Mouse (Mus musculus) cerebellum, postnatal 25 days (tissue): ENCODE results near the gene Robo1.

Experiments used
- DNase-seq, 2 experiments: peaks; one replicate each; pipeline ENCODE4 v3.0.0; 2021; ENCODE audit warnings: mixed read lengths in 2 of 2

Robo1 gene

GRCm38 (mm10) chr16:72959018-72959702 is 651.1 kb downstream of the Robo1 start:
- no peak for DNase-seq

- DNase-seq = no peak
These were observed 651.7 kb downstream of the Robo1 start for GRCm38 (mm10) chr16:72959823-72960222.

DNA sequence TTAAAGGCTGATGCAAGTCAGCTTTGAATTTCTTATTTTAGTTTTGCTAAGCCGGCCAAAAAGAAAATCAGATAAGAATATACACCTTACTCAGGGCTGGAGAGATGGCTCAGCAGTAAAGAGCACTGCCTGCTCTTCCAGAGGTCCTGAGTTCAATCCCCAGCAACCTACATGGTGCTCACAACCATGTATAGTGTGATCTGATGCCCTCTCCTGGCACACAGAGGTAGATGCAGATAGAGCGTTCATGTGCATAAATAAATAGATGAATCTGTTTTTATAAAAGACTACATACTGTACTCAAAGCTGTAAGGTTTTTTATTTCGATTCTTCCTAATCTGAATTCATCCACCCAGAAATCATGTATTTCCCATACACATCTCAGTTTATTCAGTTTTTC is 655.7 kb downstream of the Robo1 start:
- no peak for DNase-seq

DNA sequence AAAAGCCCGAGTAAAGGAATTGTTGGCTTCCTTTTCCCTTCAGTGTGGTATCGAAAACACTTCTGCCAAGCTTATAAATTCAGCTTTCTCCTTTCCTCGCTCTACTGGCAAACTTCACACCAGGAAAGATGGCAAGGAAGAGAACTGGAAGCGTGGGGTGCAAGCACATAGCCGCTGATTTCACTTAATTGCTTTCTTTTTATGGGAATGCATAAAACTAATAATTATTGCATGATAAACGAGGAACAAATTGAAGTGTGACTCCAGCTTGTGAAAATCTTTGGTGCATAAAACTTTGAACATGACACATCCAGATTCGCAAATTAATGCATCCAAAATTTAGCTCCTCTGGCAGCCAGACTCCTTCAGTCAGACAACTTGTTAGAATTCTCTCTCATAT is 659.4 kb downstream of the Robo1 start:
- no peak for DNase-seq

DNA sequence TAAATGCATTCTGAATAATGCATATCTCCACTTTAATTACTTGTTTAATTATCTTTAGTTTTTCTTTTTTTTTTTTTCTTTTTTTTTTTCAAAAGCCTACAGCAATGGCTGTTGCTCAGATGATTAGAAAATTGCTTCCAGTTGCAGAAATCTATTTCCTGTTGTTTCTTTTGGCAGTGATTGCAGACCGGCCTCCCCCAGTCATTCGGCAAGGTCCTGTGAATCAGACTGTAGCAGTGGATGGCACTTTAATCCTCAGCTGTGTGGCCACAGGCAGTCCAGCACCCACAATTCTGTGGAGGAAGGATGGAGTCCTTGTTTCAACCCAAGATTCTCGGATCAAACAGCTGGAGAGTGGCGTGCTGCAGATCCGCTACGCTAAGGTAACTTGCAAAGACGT is 661.9 kb downstream of the Robo1 start:
- no peak for DNase-seq

- DNase-seq = no peak
These were observed 665.6 kb downstream of the Robo1 start for GRCm38 (mm10) chr16:72973685-72974084.

GRCm38 (mm10) chr16:72974681-72975080 is 666.6 kb downstream of the Robo1 start:
- DNase-seq = no peak

DNA sequence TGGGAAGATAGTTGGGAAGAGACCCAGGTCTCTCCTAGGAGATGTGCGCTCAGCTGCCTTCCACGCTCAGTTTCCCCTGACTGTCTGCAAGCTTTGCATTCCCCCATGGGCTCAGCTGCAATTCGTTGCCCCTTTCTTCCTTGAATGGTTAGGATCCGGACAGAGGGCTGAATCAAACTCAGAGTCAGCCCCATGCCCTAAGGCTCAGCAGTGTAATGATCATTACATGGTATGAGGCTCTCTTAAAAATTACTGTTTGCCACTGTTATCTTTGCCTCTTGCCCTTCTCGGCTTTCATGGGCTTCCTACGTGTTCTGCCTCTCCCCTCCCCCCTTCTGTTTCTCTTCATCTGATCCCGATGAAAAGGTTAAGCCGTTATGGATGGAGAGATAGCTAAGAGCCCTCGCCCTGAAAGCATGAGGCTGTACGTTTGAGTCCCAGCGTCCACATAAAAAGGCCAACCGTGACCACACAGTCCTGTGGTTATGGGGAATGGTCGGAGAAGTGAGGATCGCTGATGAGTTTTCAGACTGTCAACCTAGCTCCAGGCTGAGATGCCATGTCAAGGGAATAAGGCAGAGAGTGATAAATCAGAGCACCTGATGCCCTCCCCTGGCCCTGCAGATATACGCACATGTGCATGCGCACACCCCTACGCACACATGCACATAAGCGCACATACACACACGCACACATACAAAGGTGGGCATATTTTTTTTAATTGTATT is 668.9 kb downstream of the Robo1 start:
- no peak for DNase-seq

DNA sequence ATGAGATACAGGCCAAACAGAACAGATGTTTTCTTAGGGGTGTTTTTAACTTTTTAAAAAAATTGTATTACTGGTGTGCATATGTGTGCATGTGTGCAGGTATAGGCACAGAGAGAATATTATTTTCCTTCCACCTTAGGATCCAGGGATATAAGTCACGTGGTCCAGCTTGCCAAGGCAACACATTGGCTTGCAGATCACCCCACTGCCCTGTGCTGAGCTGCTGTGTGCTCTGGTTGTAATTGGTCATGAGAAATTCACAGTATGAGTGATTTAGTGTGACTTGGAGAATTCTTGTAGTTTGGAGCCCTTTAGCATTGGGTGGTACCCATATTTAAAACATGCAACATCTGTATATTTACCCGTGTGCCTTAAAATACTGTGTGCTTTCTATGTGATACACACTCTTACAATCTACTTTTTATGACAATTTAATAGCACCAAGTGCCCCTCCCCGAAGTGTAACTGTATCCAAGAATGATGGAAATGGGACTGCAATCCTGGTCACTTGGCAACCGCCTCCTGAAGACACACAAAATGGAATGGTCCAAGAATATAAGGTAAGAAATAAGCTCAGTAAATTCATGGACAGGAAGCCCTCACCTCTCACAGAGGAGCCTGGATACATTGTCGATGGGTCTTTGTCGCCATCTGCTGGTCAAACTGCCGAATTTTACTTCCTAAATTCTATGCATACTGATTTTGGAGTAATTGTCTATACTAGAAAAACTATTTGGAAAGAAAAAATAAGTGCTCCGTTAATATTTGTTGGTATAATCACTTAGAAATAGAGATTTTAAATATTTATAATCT is 671.5 kb downstream of the Robo1 start:
- peak; percentile 75 to 83 for DNase-seq

DNA sequence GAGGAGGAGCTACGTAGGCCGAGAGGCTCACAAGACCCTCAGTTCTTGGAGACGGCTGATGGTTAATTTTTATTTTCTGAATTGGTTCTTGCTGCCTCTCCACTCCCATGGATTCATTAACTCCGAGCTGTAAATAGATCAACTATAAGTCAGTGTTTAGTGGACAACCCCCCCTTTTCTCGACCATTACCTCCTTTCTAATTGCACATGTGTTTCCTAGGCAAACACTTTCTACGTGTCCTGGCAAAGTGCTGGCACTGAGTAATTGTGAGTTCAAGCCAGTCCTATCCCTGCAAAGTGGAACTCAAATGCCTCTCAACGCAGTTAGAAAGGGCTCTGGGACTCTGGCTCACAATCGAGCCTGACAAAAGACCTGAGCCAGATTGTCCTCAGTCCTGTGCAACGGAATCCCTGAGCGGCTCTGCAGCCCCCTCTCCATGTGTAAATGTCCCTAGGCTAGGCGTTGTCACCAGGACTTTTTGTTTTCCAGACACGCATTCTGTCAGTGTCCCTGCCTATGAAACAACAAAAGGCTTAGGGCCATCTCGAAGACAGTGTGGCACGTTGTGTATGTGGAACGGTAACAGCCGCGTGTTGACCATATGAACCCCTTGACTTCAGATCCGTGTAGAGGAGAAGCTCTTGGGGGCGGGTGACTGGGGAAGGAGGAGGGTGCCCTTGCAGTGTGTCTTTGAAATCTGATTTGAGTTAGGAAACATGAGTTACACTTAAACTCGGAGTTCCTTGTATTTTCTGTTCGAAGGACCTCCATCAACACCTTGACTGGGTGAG is 682.5 kb downstream of the Robo1 start:
- DNase-seq = no peak

- no peak for DNase-seq
These were observed 685.1 kb downstream of the Robo1 start for GRCm38 (mm10) chr16:72993189-72993588.

DNA sequence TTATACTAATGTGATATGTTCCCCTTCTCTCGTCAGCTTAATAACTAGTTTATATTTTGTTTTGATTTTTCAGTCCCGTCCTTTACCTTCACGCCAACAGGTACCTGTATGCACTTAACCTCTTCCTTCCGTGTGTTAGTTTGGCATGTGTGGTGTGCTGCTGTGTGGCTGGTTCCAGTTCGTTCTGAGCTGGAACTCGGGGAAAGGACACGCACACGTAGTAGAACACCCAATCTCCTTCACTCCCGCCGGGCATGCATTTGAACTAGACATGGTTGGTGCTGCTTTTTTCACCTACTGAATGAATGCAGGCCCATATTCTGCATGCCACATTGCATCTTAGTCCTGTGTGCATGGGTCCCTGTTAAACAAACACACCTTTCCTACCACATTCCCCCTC is 685.5 kb downstream of the Robo1 start:
- no peak for DNase-seq

DNA sequence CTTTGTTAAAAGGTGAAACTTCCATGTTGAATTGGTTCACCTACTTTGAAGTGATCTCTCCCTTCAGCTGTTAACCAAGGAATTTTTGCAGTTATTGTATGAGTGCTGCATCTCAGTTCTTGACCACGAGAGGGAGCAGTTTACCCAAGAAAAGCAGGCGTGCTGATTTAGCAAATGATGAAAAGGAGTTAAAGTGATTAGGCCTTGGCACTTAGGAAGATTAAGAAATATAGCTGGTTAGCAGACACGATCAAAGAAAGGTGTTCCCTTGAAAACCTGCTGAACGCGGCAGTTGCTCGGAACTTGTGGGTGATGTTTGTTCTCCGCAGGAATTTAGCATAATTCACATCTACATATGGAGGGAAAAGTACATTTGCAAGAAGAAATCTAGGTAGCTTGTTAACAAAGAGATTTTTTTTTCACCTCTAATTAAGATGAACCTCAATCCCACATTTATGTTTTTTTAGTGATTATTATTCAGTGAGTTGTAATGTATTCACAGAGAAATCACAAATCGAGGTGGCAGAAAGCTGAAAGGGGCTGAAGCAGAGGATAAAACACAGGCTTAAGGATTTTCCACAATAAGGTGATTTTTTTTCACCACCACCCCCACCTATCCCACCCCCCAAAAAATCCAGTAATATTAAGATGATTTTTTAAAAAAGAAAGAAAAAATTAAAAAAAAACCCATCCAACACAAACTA is 687.3 kb downstream of the Robo1 start:
- peak; percentile 67 to 80 for DNase-seq

GRCm38 (mm10) chr16:72995955-72996535 is 687.9 kb downstream of the Robo1 start:
- no peak for DNase-seq

DNA sequence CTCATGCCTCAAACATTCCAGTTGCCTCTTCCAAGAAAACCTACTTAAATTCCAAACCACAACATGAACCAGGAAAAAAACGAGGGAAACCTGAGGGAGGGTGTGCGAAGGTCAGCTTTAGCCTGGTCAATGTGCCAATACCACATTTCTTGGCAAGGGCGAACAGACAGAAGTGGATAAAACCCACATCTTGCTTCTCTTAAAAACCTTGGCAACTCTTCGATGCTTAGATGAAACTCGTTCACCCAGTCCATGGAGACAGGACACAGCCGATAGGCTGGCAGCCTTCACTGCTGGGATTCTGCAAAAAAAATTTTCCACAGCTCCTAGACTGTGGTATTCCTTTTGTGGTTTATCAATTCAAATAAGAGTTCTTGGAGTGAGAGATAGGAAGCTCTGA is 690.6 kb downstream of the Robo1 start:
- DNase-seq = no peak

GRCm38 (mm10) chr16:73002685-73003084 is 694.6 kb downstream of the Robo1 start:
- DNase-seq = no peak

DNA sequence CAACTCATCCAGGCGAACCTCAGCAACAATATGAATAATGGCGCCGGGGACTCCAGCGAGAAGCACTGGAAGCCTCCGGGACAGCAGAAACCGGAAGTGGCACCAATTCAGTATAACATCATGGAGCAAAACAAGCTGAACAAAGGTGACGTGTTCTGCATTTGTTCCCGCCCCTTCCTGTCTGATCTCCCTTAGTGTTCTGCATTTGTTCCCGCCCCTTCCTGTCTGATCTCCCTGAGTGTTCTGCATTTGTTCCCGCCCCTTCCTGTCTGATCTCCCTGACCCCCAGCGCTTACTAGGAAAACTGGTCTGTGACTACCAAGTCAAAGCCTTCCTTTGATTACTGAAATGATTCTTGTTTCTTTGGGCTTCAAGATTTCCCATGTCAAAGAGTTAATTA is 696.5 kb downstream of the Robo1 start:
- DNase-seq = no peak

DNA sequence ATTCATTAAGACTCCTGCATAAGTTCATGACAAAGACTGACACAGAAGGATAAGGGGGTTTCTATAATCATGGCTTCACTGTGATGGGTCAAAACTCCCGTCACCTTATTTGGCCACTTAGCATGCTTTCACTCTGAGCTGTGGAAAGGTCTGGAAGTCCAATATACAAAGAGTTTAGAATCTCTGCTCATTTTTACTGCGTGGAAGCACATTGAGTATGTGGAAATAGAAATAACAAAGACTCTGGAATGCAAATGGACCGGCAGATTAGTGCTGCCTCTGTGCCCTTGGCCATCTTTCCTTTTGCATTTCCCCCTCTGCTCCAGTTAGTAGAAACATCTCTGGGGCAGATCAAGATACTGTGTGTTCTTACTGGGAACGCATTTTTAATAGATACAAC is 697.7 kb downstream of the Robo1 start:
- no peak for DNase-seq

- DNase-seq = no peak
These were observed 699.3 kb downstream of the Robo1 start for GRCm38 (mm10) chr16:73007434-73007833.

DNA sequence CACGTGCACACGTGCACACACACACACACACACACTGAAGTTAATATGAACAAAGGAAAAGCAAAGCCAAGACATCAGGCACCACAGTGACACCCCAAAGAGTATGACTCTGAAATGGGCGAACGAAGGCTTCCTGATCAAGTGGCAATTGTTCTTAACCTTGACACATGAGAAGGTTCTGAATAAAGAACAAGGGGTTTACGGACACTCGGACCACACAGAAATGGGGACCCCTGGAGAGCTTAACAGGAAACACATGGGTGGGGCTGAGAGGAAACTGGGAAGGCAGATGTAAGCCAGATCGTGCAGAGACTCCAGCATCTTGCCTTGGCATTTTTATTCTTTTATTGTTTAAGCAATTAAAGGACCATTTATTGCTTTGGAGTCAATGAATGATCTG is 703.2 kb downstream of the Robo1 start:
- no peak for DNase-seq

DNA sequence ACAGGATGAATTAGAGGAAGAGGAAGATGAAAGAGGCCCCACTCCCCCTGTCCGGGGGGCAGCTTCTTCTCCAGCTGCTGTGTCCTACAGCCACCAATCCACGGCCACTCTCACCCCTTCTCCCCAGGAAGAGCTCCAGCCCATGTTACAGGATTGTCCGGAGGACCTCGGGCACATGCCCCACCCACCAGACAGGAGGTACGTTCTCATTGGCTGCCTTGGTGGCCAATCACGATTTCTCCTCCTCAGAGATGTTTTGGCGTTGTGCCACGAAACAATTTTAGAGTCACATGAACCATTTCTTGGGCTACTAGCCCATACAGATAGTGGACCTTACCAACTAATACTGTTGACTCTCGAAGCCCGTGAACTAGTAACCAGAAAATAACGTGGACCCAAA is 704.8 kb downstream of the Robo1 start:
- DNase-seq = no peak

DNA sequence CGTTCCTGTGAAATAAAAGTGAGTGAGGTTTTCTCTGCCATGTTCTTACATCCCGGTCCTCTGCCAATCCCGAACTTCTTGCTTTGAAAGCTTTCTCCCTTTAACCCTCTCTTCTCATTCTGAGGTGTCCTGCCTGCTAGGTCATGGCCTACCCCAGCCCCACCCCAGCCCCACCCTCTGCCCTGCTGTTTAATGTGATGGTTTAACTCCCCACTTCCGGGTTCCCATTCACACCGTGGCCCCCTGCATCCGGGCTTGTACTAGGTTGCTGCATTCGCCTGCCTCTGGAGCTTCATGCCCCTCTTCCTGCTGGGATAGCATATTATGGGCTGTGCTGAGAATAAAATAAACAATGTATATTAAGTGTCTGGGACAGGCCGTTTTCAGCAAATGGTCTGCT is 706.4 kb downstream of the Robo1 start:
- no peak for DNase-seq
